Mouse (Mus musculus) kidney, embryonic 14.5 days (tissue): ENCODE measurements at regions not wholly inside any gene's neighbourhood (a gene's known extent, or its start where the extent isn't known, plus 50 kb on each side); places are given as distances from the start of the nearest gene placed in this dataset.

Source experiments
- ATAC-seq: fragments of 200-750 bp; cut with Nextera tagmentation; 2 replicates; pipeline ENCODE4 v1.8.0; 2017; ENCODE audit warnings: moderate number of reproducible peaks, mild to moderate bottlenecking, moderate TSS enrichment, moderate library complexity; ENCODE audit not compliant: low FRiP score, low TSS enrichment
- H3K27ac ChIP-seq: fragments of 300-500 bp; sonication (generic); 2 replicates; pipeline ENCODE4 v1.5.1; 2014; ENCODE audit warnings: low read depth, mild to moderate bottlenecking, low read length, moderate library complexity, mixed read lengths
- H3K27me3 ChIP-seq: fragments of 300-500 bp; sonication (generic); 2 replicates; pipeline ENCODE4 v1.6.1; 2014; ENCODE audit warnings: mild to moderate bottlenecking, low read length; ENCODE audit not compliant: control insufficient read depth, insufficient read depth
- H3K36me3 ChIP-seq: fragments of 300-500 bp; sonication (generic); 2 replicates; pipeline ENCODE4 v1.6.1; 2014; ENCODE audit warnings: low read length, mixed read lengths; ENCODE audit not compliant: control insufficient read depth, insufficient read depth
- H3K4me1 ChIP-seq: fragments of 300-500 bp; sonication (generic); 2 replicates; pipeline ENCODE4 v1.6.1; 2014; ENCODE audit warnings: low read length, mixed read lengths; ENCODE audit not compliant: control insufficient read depth, insufficient read depth
- H3K4me2 ChIP-seq: fragments of 300-500 bp; sonication (generic); replicated peaks from 2 replicates; pipeline ENCODE4 v1.6.1; 2014; ENCODE audit warnings: low read depth, mild to moderate bottlenecking, low read length
- H3K4me3 ChIP-seq: fragments of 300-500 bp; sonication (generic); 2 replicates; pipeline ENCODE4 v1.5.1; 2014; ENCODE audit warnings: mild to moderate bottlenecking, low read length
- H3K9ac ChIP-seq: fragments of 300-500 bp; sonication (generic); 2 replicates; pipeline ENCODE4 v1.6.1; 2014; ENCODE audit warnings: low read depth, mild to moderate bottlenecking, low read length, moderate library complexity
- H3K9me3 ChIP-seq: fragments of 300-500 bp; sonication (generic); 2 replicates; pipeline ENCODE4 v1.6.1; 2016; ENCODE audit warnings: low read length; ENCODE audit not compliant: control insufficient read depth
- WGBS: fragments of 180-500 bp; shearing (Covaris S2); extraction: QIAGEN DNeasy Blood & Tissue Kit; methylation state at CpG from one replicate; pipeline ENCODE4 v1.1.7; 2014; 5-methylcytosine and 5-hydroxymethylcytosine counted together

GRCm38 (mm10) chr3:82652346-82652745, 104.5 kb upstream of the Npy2r start:
- no peaks in the 10 kb centered on the region for H3K4me1 ChIP-seq
- H3K9ac ChIP-seq = no peak overlapping the region
- no peak overlapping the region for H3K4me3 ChIP-seq
- H3K36me3 ChIP-seq = no peaks in the 10 kb centered on the region
- no peak overlapping the region for H3K4me2 ChIP-seq
- no peaks in the 10 kb centered on the region for H3K9me3 ChIP-seq
- WGBS = 79% methylated on average over 2 of the region's 2 CpGs
- no peaks in the 10 kb centered on the region for H3K27me3 ChIP-seq
- H3K27ac ChIP-seq = no peak overlapping the region
- ATAC-seq = no peak

GRCm38 (mm10) chr3:82640052-82640451, 92.2 kb upstream of the Npy2r start:
- H3K9me3 ChIP-seq = no peaks in the 10 kb centered on the region
- no peak overlapping the region for H3K4me2 ChIP-seq
- no peak for ATAC-seq
- no peaks in the 10 kb centered on the region for H3K4me1 ChIP-seq
- H3K27ac ChIP-seq = no peak overlapping the region
- no peak overlapping the region for H3K9ac ChIP-seq
- no peak overlapping the region for H3K4me3 ChIP-seq
- no peaks in the 10 kb centered on the region for H3K27me3 ChIP-seq
- WGBS = 78% methylated on average over 2 of the region's 2 CpGs
- no peaks in the 10 kb centered on the region for H3K36me3 ChIP-seq

GRCm38 (mm10) chr3:82636666-82637065, 88.8 kb upstream of the Npy2r start:
- 25% methylated on average over 3 of the region's 3 CpGs for WGBS
- Histone ChIP-seq H3K4me3 (no peak overlapping the region), H3K9ac (no peak overlapping the region), H3K27me3 (no peaks in the 10 kb centered on the region), H3K4me2 (no peak overlapping the region), H3K4me1 (no peaks in the 10 kb centered on the region), H3K27ac (no peak overlapping the region), H3K36me3 (no peaks in the 10 kb centered on the region), H3K9me3 (no peaks in the 10 kb centered on the region)
- ATAC-seq = peak; percentile 55; the same call in 1 of the 2 replicates

- Histone ChIP-seq H3K4me3 (no peak overlapping the region), H3K36me3 (no peaks in the 10 kb centered on the region)
- ATAC-seq = no peak
Observed at GRCm38 (mm10) chr3:82620418-82621003, 72.6 kb upstream of the Npy2r start.

GRCm38 (mm10) chr3:82619371-82619770, 71.5 kb upstream of the Npy2r start:
- H3K4me1 ChIP-seq = no peaks in the 10 kb centered on the region
- no peaks in the 10 kb centered on the region for H3K27me3 ChIP-seq
- H3K9me3 ChIP-seq = no peaks in the 10 kb centered on the region
- H3K27ac ChIP-seq = no peak overlapping the region
- no peak overlapping the region for H3K4me3 ChIP-seq
- no peak for ATAC-seq
- no peaks in the 10 kb centered on the region for H3K36me3 ChIP-seq
- 89% methylated on average over 5 of the region's 5 CpGs for WGBS
- H3K4me2 ChIP-seq = no peak overlapping the region
- no peak overlapping the region for H3K9ac ChIP-seq

More at GRCm38 (mm10) chr3:82620418-82621003, 72.6 kb upstream of the Npy2r start:
- Histone ChIP-seq H3K9ac (no peak overlapping the region), H3K4me1 (no peaks in the 10 kb centered on the region), H3K9me3 (no peaks in the 10 kb centered on the region), H3K4me2 (no peak overlapping the region), H3K27ac (no peak overlapping the region), H3K27me3 (no peaks in the 10 kb centered on the region)
- 84% methylated on average over 3 of the region's 3 CpGs for WGBS

- H3K9me3 ChIP-seq = no peaks in the 10 kb centered on the region
- H3K4me3 ChIP-seq = no peak overlapping the region
- no peak overlapping the region for H3K4me2 ChIP-seq
- H3K36me3 ChIP-seq = no peaks in the 10 kb centered on the region
- no peak overlapping the region for H3K27ac ChIP-seq
- 66% methylated on average over 4 of the region's 4 CpGs for WGBS
- H3K27me3 ChIP-seq = no peaks in the 10 kb centered on the region
- H3K9ac ChIP-seq = no peak overlapping the region
- no peaks in the 10 kb centered on the region for H3K4me1 ChIP-seq
- ATAC-seq = peak; percentile 76; the same call in 1 of the 2 replicates
Observed at GRCm38 (mm10) chr3:82601880-82602279, 54.0 kb upstream of the Npy2r start.

GRCm38 (mm10) chr3:82598656-82599055, 50.8 kb upstream of the Npy2r start:
- Histone ChIP-seq H3K27ac (no peak overlapping the region), H3K9me3 (no peaks in the 10 kb centered on the region), H3K9ac (no peak overlapping the region), H3K36me3 (no peaks in the 10 kb centered on the region), H3K4me2 (no peak overlapping the region), H3K4me3 (no peak overlapping the region), H3K4me1 (no peaks in the 10 kb centered on the region), H3K27me3 (no peaks in the 10 kb centered on the region)
- no peak for ATAC-seq
- WGBS = 98% methylated on average over 1 of the region's 1 CpGs
